Mouse (Mus musculus): ENCODE data around the gene Gm5169. TPM values are rescaled to one million over a fixed set of nuclear protein-coding genes. Genes with fewer than 3 reads are reported as not detected.

Gm5169 gene
- polyA plus RNA-seq (2012; rRNA removed; ENCODE audit: low replicate concordance): not detected in 2 replicates

GRCm38 (mm10) chrX:25301355-25301754, at the start of gene Gm5169:
TSS of gene Gm5169 (minus strand) at chrX:25301455.

